Mouse (Mus musculus) monocyte, adult 5-6 weeks (primary cell): Measurements from ENCODE around the gene Actr2. TPM values are rescaled to one million over a fixed set of nuclear protein-coding genes. Genes with fewer than 3 reads are reported as not detected.
"Not testable (repeated sequence)": the region's sequence is repeated elsewhere in the genome, so short reads cannot be mapped to it uniquely, and the experiment has no call there.

ENCODE experiments used
- ATAC-seq: fragments of 153-309, 156-312 bp; replicated peaks from 2 replicates; pipeline ENCODE4 v1.8.0; 2017; ENCODE audit warnings: mild to moderate bottlenecking; ENCODE audit not compliant: low TSS enrichment, insufficient number of reproducible peaks, severe bottlenecking, poor library complexity, low FRiP score
- total RNA-seq: library from RNA; stranded (forward); fragments of 200-1000, 200-491, 200-594 nt; gene quantifications from 3 replicates; pipeline ENCODE4 v1.2.3, GENCODE M21; 2017

The Actr2 gene
- total RNA-seq, 1 experiment from 2014 or later, result 661 TPM

- no peak for ATAC-seq
Measured at GRCm38 (mm10) chr11:20126673-20127516, 14.2 kb upstream of the Actr2 start.

GRCm38 (mm10) chr11:20125423-20125822 lies 12.7 kb upstream of the Actr2 start:
- no peak for ATAC-seq

GRCm38 (mm10) chr11:20116701-20117100 lies 4.0 kb upstream of the Actr2 start:
- ATAC-seq, result no peak

- no peak for ATAC-seq
Measured at GRCm38 (mm10) chr11:20116030-20116551, 3.4 kb upstream of the Actr2 start.

- peak; percentile 82 for ATAC-seq
Measured at GRCm38 (mm10) chr11:20112006-20112740, 540 bp downstream of the Actr2 start.

DNA sequence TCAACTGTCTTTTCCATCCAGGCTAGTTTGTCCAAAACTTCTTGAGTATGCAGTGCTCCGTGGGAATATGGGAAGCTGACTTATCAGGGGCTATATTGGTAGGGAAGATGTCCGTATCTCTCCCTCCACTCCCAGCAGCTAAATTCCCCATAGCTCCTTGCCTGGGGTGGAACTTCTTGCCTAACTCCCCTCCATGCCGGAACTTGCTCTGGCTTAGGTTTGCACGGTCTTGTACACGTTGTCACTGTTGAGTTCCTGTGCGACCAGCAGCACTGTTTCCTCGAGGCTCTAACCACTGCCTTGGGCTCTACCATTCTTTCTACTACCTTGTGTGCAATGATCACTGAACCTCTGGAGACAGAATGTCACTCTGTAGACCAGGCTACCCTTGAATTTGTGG lies 4.6 kb downstream of the Actr2 start:
- no peak for ATAC-seq

DNA sequence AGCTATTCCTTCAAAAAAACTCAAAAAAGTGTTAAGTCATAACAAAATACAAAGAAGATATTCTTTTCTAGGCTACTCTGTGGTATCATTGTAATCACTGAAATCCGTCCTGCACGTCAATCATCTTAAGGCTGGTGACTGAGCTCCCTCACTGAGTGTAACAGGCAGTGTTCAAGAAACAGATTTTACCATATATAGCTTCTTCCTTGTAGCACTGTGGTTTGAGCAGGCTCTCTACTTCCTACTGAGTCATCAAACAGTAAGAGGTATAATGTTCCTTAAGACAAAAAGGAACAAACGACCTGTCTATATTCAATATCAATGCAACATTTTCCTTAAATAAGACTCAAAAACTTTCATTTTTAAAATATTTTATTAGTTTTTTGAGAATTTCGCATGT lies 5.0 kb downstream of the Actr2 start:
- peak; percentile 64 for ATAC-seq

DNA sequence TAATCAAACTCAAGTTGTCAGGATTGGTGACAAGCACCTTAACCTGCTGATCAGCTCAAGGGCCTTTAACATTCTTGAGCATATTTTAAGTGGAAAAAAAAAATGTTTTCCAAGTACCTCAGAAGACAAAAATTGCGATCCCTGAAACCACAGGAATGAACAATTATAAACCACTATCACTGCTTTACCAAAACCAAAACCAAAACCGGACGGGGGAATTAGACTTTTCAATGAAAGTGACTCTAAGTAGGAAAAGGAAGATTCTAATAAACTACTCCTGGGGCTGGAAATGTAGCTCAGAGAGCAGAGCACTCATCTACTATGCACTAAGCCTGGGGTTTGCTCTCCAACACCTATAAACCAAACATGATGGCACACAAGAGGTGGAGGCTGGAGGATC lies 5.8 kb downstream of the Actr2 start:
- ATAC-seq, result no peak

- ATAC-seq, result no peak
Measured at GRCm38 (mm10) chr11:20103949-20104348, 8.8 kb downstream of the Actr2 start.

- ATAC-seq, result no peak
Measured at GRCm38 (mm10) chr11:20086306-20086705, 26.4 kb downstream of the Actr2 start.

DNA sequence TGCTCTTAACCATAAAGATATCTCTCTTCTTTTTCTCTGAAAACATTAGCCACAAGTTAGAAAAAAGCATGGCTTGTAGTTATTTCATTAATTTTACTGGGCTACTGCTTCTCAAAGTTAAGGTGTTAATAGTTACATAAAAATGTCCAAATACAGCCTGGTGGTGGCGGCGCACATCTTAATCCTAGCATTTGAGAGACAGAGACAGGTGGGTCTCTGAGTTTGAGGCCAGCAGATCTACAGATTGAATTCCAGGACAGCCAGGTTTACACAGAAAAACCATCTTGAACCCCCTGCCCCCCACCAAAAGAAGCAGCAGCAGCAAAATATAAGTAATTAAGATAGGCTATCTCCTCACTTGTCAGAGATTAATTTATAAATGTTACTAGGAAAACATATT lies 27.1 kb downstream of the Actr2 start:
- no peak for ATAC-seq

DNA sequence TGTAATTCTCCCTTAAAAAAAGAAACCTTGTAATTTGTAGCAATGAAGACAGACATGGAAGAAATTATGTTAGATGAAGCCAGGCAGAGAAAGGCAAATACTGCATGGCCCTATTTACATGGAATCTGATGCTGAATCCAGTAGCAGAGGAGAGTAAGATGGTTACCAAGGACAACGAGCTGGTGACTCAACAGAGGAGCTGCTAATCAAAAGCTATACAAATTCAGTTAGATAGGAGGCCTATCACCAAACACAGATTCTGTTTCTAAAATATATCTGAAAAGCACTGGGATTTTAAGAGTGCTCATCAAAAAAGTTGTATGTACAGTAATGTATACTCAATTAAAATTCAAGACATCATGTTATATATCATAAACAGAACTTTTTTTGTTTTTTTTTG lies 37.3 kb downstream of the Actr2 start:
- no peak for ATAC-seq

- ATAC-seq, result no peak
Measured at GRCm38 (mm10) chr11:20072826-20073225, 39.9 kb downstream of the Actr2 start.

GRCm38 (mm10) chr11:20072174-20072573 lies 40.5 kb downstream of the Actr2 start:
- no peak for ATAC-seq

GRCm38 (mm10) chr11:20068346-20069004 lies 44.2 kb downstream of the Actr2 start:
- peak; percentile 54; the same call in 1 of the 2 replicates for ATAC-seq

- no peak for ATAC-seq
Measured at GRCm38 (mm10) chr11:20067521-20067920, 45.2 kb downstream of the Actr2 start.

- no peak for ATAC-seq
Measured at GRCm38 (mm10) chr11:20066106-20066505, 46.6 kb downstream of the Actr2 start.

DNA sequence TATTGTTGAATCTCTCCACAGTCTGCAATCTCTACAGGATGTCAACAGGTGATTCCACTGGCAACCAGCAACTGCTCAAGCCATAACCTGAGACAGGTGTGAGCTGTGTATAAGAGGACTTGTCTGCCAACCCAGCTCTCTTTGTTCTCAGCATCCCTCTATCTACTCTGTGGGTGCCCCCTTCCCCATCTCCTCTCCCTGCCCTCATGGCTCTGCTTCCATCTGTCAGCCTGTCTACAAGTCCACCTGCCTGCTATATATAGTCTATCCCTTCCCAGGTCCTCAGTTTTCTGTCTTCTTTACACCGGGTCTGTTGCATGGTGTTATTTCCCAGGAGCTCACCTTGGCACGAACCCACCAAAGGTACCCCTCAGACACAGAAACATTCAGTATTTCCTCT lies 47.8 kb downstream of the Actr2 start:
- no peak for ATAC-seq

DNA sequence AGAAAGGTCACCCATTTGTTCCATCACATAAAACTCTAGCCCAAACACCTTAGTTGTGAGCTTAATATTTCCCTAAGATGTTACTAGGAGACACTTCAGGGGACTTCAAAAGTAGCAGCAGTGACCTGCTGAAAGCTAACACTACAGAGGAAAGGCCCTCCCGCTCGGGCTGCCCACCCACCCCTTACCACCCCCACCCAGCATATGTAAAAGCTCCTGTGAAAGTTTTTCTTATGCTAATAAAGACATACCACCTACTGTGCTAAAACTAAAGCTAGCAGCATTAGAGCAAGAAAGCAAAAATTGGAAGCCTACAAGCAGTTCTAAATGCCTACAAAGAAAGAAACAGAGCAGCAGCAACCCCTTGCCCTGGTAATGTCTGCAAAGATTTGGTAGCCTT lies 48.6 kb downstream of the Actr2 start:
- ATAC-seq, result not testable (repeated sequence)
